Mouse (Mus musculus): ENCODE results near the gene Hnrnph3.

GRCm38 (mm10) chr10:63013476-63013875 is 10.5 kb downstream of the Hnrnph3 start:
- TF ChIP-seq CTCF (IDR thresholded peaks at IDR 0.05; ENCODE audit: borderline replicate concordance, extremely low read depth, insufficient read depth, insufficient read length) (no peak), POLR2A (IDR thresholded peaks at IDR 0.05; ENCODE audit: borderline replicate concordance, extremely low read depth, insufficient read depth, insufficient read length, poor library complexity, severe bottlenecking) (no peak)

Measured in brain, embryonic 14.5 days (tissue).